Mouse (Mus musculus): ENCODE results near the gene Dnajb12. TPM values are rescaled to one million over a fixed set of nuclear protein-coding genes. Genes with fewer than 3 reads are reported as not detected.

Dnajb12 gene
- total and polyA plus RNA-seq, 3 experiments, result 13.9 to 35.9 (median 21.5) TPM

DNA sequence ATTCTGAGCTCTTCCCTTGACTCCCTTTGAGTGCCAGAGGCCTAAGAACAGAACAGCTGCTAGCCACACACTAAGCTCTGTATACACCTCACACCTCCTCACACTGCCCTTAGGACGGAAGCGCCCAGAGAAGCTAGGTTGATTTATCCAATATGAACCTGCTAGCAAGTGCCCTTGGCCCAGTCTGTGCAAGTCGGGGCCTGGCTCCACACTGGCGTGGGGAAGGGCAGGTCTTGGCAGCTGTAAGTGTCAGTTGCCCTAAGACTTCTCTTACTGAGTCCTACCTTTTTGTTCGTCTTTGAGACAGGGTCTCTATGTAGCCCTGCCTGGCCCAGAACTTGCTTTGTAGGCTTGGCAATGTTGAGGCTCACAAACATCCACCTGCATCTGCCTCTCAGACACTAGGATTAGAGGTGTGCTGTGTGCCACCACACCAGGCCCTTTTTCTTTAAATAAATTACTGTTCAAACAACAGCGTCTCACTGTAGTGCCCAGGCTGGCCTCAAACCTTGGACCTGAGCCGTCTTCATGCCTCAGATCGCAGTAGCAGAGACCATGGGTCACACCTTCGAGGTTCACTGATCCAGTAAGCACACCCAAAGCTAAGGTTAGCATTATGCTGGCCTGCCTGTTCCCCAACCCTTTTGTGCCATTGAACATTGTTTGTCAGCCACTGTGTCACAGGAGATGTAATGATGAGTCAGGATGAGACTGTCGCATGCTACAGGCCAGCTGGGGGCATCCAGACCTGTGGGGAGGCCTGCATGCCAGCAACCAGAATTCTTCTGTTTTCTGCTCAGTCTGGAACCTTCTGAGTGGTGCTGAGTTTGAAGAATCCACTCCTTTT lies 5.2 kb downstream of the Dnajb12 start:
- Histone ChIP-seq H3K27ac (ENCODE audit: insufficient read depth, low read depth) (peak overlapping the region; percentile 98), H3K4me1 (ENCODE audit: control insufficient read depth in 1 of 2, insufficient read depth in 2 of 2) (peaks cover 42 to 86% of the 10 kb centered on the region in 2 experiments), H3K36me3 (replicated peaks in 1 of 2; ENCODE audit: control insufficient read depth in 1 of 2, insufficient read depth in 1 of 2, low read length in 1 of 2) (peaks cover 3 to 51% of the 10 kb centered on the region in 2 experiments), H3K9ac (ENCODE audit: insufficient read depth, low read depth) (peak overlapping the region; percentile 44), H3K4me2 (ENCODE audit: insufficient read depth, low read depth, poor library complexity, severe bottlenecking) (no peak overlapping the region), H3K4me3 (replicated peaks in 1 of 3; ENCODE audit: low read depth in 2 of 3, low read length in 2 of 3, poor library complexity in 1 of 3) (no peak overlapping the region), H3K9me3 (replicated peaks; ENCODE audit: low read length) (no peaks in the 10 kb centered on the region), H3K27me3 (replicated peaks) (no peaks in the 10 kb centered on the region), H3K79me2 (replicated peaks; ENCODE audit: control insufficient read depth, extremely low read depth, insufficient read depth, poor library complexity, severe bottlenecking) (peaks cover 78% of the 10 kb centered on the region)
- in situ Hi-C loops (cut with MboI; ENCODE audit: low pct_ligation_motif_present, low pct_unique_long_range_greater_than_20kb, low sequenced_read_pairs) (no loop called here), dilution Hi-C loops (cut with MboI; ENCODE audit: extremely low pct_ligation_motif_present, extremely low pct_unique_long_range_greater_than_20kb, low sequenced_read_pairs) (no loop called here)
- peak; percentile 53 for DNase-seq (ENCODE audit: extremely low read depth)
- no peak for TF ChIP-seq MAZ (IDR thresholded peaks at IDR 0.05; ENCODE audit: low read depth, low read length)
- no peak for TF ChIP-seq POLR2A (IDR thresholded peaks at IDR 0.05; ENCODE audit: low read depth, low read length)
- TF ChIP-seq MAFK (IDR thresholded peaks at IDR 0.05; ENCODE audit: insufficient replicate concordance, low read length), result peak; percentile 15; the same call in 1 of the 2 replicates
- peak; percentile 5; the same call in 1 of the 2 replicates for TF ChIP-seq ETS1 (conservative IDR thresholded peaks at IDR 0.05; ENCODE audit: low read depth, low read length)
- no peak for TF ChIP-seq SMC3 (IDR thresholded peaks at IDR 0.05; ENCODE audit: low read depth, low read length)

DNA sequence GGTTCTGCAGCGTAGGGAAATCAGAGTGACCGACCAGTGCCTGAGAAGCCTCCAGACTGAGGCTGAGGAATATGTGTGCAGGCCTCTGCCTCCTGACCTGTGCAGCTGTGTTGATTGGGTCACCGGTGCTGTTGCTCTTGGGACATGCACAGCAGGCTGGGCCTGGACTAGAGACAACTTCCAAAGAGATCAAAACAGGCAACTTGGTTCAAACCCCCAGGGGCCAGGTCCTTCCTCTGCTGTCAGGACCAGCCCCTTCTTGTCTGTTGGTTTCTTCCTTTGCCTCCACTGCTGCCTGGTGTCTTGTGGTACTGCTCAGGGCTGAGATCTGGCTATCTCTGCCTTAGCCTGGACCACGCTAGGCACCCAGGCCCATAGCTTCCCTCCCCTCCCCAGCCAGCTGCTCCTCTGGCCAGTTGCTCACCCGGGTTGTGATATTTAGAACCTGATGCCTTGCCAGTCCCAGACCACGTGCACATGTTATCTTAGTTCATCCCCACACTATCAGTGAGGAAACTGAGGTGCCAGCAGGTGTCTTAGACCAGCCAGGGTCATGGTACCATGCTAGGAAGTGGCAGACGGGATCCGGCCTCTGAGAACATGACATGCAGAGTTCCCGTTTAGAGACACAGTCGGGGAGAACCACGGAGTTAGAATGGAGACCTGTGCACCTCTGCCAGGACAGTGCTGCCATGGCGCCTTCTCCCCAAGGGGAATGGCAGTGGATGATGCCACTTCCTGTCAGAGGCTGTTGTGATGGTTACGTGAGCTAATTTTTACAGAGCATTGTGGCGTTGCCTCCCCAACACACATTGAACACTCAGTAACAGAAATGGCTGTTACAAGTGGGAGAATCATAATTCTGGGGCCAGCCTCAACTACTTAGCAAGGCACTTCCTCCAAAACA lies 6.1 kb downstream of the Dnajb12 start:
- peaks cover 7 to 59% of the 10 kb centered on the region in 2 experiments for H3K36me3 ChIP-seq (replicated peaks in 1 of 2; ENCODE audit: control insufficient read depth in 1 of 2, insufficient read depth in 1 of 2, low read length in 1 of 2)
- dilution Hi-C loops (cut with MboI; ENCODE audit: extremely low pct_ligation_motif_present, extremely low pct_unique_long_range_greater_than_20kb, low sequenced_read_pairs), result no loop called here

DNA sequence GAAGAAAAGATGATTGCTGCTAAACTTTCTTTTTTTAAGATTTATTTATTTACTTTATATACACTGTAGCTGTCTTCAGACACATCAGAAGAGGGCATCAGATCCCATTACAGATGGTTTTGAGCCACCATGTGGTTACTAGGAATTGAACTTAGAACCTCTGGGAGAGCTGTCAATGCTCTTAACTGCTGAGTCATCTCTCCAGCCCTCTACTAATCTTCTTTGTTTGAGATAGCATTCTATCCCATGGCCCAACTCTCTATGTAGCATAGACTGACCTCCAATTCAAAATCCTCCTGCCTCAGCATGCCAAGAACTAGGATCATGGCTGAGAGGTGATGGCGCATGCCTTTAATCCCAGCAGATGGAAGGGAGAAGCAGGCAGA lies 6.7 kb downstream of the Dnajb12 start:
- Histone ChIP-seq H3K4me1 (ENCODE audit: control insufficient read depth in 1 of 2, insufficient read depth in 2 of 2) (peaks cover 41 to 81% of the 10 kb centered on the region in 2 experiments), H3K27me3 (replicated peaks) (no peaks in the 10 kb centered on the region), H3K9ac (ENCODE audit: insufficient read depth, low read depth) (0 out of 2 replicates have a peak overlapping the region, but pooled peaks have one; percentile 44), H3K27ac (ENCODE audit: insufficient read depth, low read depth) (peak overlapping the region; percentile 77), H3K4me3 (replicated peaks in 1 of 3; ENCODE audit: low read depth in 2 of 3, low read length in 2 of 3, poor library complexity in 1 of 3) (no peak overlapping the region), H3K79me2 (replicated peaks; ENCODE audit: control insufficient read depth, extremely low read depth, insufficient read depth, poor library complexity, severe bottlenecking) (peaks cover 66% of the 10 kb centered on the region), H3K4me2 (ENCODE audit: insufficient read depth, low read depth, poor library complexity, severe bottlenecking) (0 out of 2 replicates have a peak overlapping the region, but pooled peaks have one; percentile 6), H3K9me3 (replicated peaks; ENCODE audit: low read length) (no peaks in the 10 kb centered on the region), H3K36me3 (replicated peaks in 1 of 2; ENCODE audit: control insufficient read depth in 1 of 2, insufficient read depth in 1 of 2, low read length in 1 of 2) (peaks cover 13 to 62% of the 10 kb centered on the region in 2 experiments)
- TF ChIP-seq EP300 (IDR thresholded peaks at IDR 0.05; ENCODE audit: low read length) (no peak), MAFK (IDR thresholded peaks at IDR 0.05; ENCODE audit: insufficient replicate concordance, low read length) (peak; percentile 65; the same call in 1 of the 2 replicates)
- DNase-seq (ENCODE audit: extremely low read depth), result no peak
- in situ Hi-C loops (cut with MboI; ENCODE audit: low pct_ligation_motif_present, low pct_unique_long_range_greater_than_20kb, low sequenced_read_pairs) (no loop called here), dilution Hi-C loops (cut with MboI; ENCODE audit: extremely low pct_ligation_motif_present, extremely low pct_unique_long_range_greater_than_20kb, low sequenced_read_pairs) (no loop called here)

More for the DNA sequence above, 6.1 kb downstream of the Dnajb12 start:
- peaks cover 42 to 87% of the 10 kb centered on the region in 2 experiments for H3K4me1 ChIP-seq (ENCODE audit: control insufficient read depth in 1 of 2, insufficient read depth in 2 of 2)
- in situ Hi-C loops (cut with MboI; ENCODE audit: low pct_ligation_motif_present, low pct_unique_long_range_greater_than_20kb, low sequenced_read_pairs), result no loop called here
- peak overlapping the region in 1 of 3 experiments; percentile 24 for H3K4me3 ChIP-seq (replicated peaks in 1 of 3; ENCODE audit: low read depth in 2 of 3, low read length in 2 of 3, poor library complexity in 1 of 3)
- no peaks in the 10 kb centered on the region for H3K9me3 ChIP-seq (replicated peaks; ENCODE audit: low read length)
- H3K9ac ChIP-seq (ENCODE audit: insufficient read depth, low read depth), result peak overlapping the region; percentile 44
- H3K4me2 ChIP-seq (ENCODE audit: insufficient read depth, low read depth, poor library complexity, severe bottlenecking), result peak overlapping the region; percentile 51
- TF ChIP-seq NELFE (IDR thresholded peaks at IDR 0.05; ENCODE audit: low read depth, low read length) (0 out of 2 replicates have a peak, but pooled peaks have one; percentile 19), MAX (IDR thresholded peaks at IDR 0.05; ENCODE audit: low read length) (peak; percentile 67; the same call in 1 of the 2 replicates), RAD21 (IDR thresholded peaks at IDR 0.05; ENCODE audit: low read depth, low read length) (no peak), ETS1 (conservative IDR thresholded peaks at IDR 0.05; ENCODE audit: low read depth, low read length) (0 out of 2 replicates have a peak, but pooled peaks have one; percentile 3), USF2 (conservative IDR thresholded peaks at IDR 0.05; ENCODE audit: low read depth, low read length) (no peak)
- DNase-seq (ENCODE audit: extremely low read depth), result peak; percentile 52
- H3K27me3 ChIP-seq (replicated peaks), result no peaks in the 10 kb centered on the region
- H3K79me2 ChIP-seq (replicated peaks; ENCODE audit: control insufficient read depth, extremely low read depth, insufficient read depth, poor library complexity, severe bottlenecking), result peaks cover 73% of the 10 kb centered on the region
- peak overlapping the region; percentile 98 for H3K27ac ChIP-seq (ENCODE audit: insufficient read depth, low read depth)
